Mouse (Mus musculus): ENCODE measurements around the gene Dhrs13. TPM values are rescaled to one million over a fixed set of nuclear protein-coding genes. Genes with fewer than 3 reads are reported as not detected.

Gene Dhrs13
- polyA plus RNA-seq, 1 experiment from 2014 or later: 17.9 TPM

- no peak for DNase-seq (ENCODE audit: low read depth, low spot score)
- in situ Hi-C loops (cut with MboI; ENCODE audit: low pct_unique_long_range_greater_than_20kb): no loop called here
- peak; percentile 91 for TF ChIP-seq CTCF (IDR thresholded peaks at IDR 0.05)
- ChIA-PET POLR2A (interaction anchor here (1.0 to 1.7 kb wide), 3 partner anchors 8 to 25 kb away, joined by 3 read pairs; no protein-coding TSS in a partner anchor), CTCF (interaction anchor here (0.7 to 3.4 kb wide), 13 partner anchors 8 to 139 kb away, joined by 3 to 41 read pairs (median 5); partner anchors contain the start of gene Dhrs13)
- H3K27me3 ChIP-seq: no peaks in the 10 kb centered on the region
- ATAC-seq: no peak
These were observed 12.4 kb upstream of the Dhrs13 start for GRCm38 (mm10) chr11:78019676-78020075.

- H3K27me3 ChIP-seq: no peaks in the 10 kb centered on the region
- ChIA-PET CTCF (interaction anchor here (0.9 to 1.5 kb wide), 2 partner anchors 12 to 13 kb away, joined by 3 to 5 read pairs; no protein-coding TSS in a partner anchor), POLR2A (interaction anchor here (0.5 kb wide), 1 partner anchor 38 kb away, joined by 5 read pairs; no protein-coding TSS in a partner anchor)
- TF ChIP-seq CTCF (IDR thresholded peaks at IDR 0.05): peak; percentile 67
- ATAC-seq (no peak), DNase-seq (ENCODE audit: low read depth, low spot score) (no peak)
- in situ Hi-C loops (cut with MboI; ENCODE audit: low pct_unique_long_range_greater_than_20kb): no loop called here
These were observed 8.5 kb upstream of the Dhrs13 start for GRCm38 (mm10) chr11:78023607-78024006.

GRCm38 (mm10) chr11:78029240-78029639, 2.8 kb upstream of the Dhrs13 start:
- in situ Hi-C loops (cut with MboI; ENCODE audit: low pct_unique_long_range_greater_than_20kb): no loop called here
- no peak for ATAC-seq
- H3K27me3 ChIP-seq: no peaks in the 10 kb centered on the region
- no peak for TF ChIP-seq CTCF (IDR thresholded peaks at IDR 0.05)
- CTCF ChIA-PET: interaction anchor here (3.4 kb wide), 1 partner anchor 9 kb away, joined by 14 read pairs; no protein-coding TSS in a partner anchor
- no peak for DNase-seq (ENCODE audit: low read depth, low spot score)
- POLR2A ChIA-PET: interaction anchor here (0.5 to 0.6 kb wide), 2 partner anchors 14 to 306 kb away, joined by 3 to 6 read pairs; no protein-coding TSS in a partner anchor

GRCm38 (mm10) chr11:78030600-78030999, 1.5 kb upstream of the Dhrs13 start:
- DNase-seq (ENCODE audit: low read depth, low spot score) (no peak), ATAC-seq (no peak)
- TF ChIP-seq CTCF (IDR thresholded peaks at IDR 0.05): no peak
- in situ Hi-C loops (cut with MboI; ENCODE audit: low pct_unique_long_range_greater_than_20kb): no loop called here
- ChIA-PET POLR2A (interaction anchor here (1.4 kb wide), 1 partner anchor 10 kb away, joined by 3 read pairs; no protein-coding TSS in a partner anchor), CTCF (interaction anchor here (3.4 kb wide), 1 partner anchor 11 kb away, joined by 14 read pairs; no protein-coding TSS in a partner anchor)
- no peaks in the 10 kb centered on the region for H3K27me3 ChIP-seq

GRCm38 (mm10) chr11:78031389-78031788, 691 bp upstream of the Dhrs13 start:
- TF ChIP-seq CTCF (IDR thresholded peaks at IDR 0.05): no peak
- H3K27me3 ChIP-seq: no peaks in the 10 kb centered on the region
- ChIA-PET CTCF (interaction anchor here (2.1 kb wide), 1 partner anchor 11 kb away, joined by 9 read pairs; no protein-coding TSS in a partner anchor), POLR2A (interaction anchor here (1.4 kb wide), 1 partner anchor 11 kb away, joined by 3 read pairs; no protein-coding TSS in a partner anchor)
- ATAC-seq: no peak
- in situ Hi-C loops (cut with MboI; ENCODE audit: low pct_unique_long_range_greater_than_20kb): no loop called here
- DNase-seq (ENCODE audit: low read depth, low spot score): no peak

- POLR2A ChIA-PET: interaction anchor here (0.6 to 1.6 kb wide), 4 partner anchors 18 to 72 kb away, joined by 3 to 5 read pairs (median 4); no protein-coding TSS in a partner anchor
- in situ Hi-C loops (cut with MboI; ENCODE audit: low pct_unique_long_range_greater_than_20kb): no loop called here
- TF ChIP-seq CTCF (IDR thresholded peaks at IDR 0.05): no peak
- no peaks in the 10 kb centered on the region for H3K27me3 ChIP-seq
- DNase-seq (ENCODE audit: low read depth, low spot score) (no peak), ATAC-seq (no peak)
- CTCF ChIA-PET: interaction anchor here (1.0 to 2.1 kb wide), 5 partner anchors 12 to 46 kb away, joined by 3 to 9 read pairs (median 5); no protein-coding TSS in a partner anchor
These were observed 722 bp downstream of the Dhrs13 start for GRCm38 (mm10) chr11:78032809-78033195.

GRCm38 (mm10) chr11:78033931-78034617, 2.0 kb downstream of the Dhrs13 start:
- POLR2A ChIA-PET: interaction anchor here (1.6 kb wide), 1 partner anchor 50 kb away, joined by 5 read pairs; no protein-coding TSS in a partner anchor
- CTCF ChIA-PET: interaction anchor here (1.5 to 1.9 kb wide), 2 partner anchors 10 to 14 kb away, joined by 3 to 8 read pairs; no protein-coding TSS in a partner anchor
- in situ Hi-C loops (cut with MboI; ENCODE audit: low pct_unique_long_range_greater_than_20kb): no loop called here

GRCm38 (mm10) chr11:78036791-78037190, 4.7 kb downstream of the Dhrs13 start:
- in situ Hi-C loops (cut with MboI; ENCODE audit: low pct_unique_long_range_greater_than_20kb): no loop called here
- TF ChIP-seq CTCF (IDR thresholded peaks at IDR 0.05): no peak
- ATAC-seq (no peak), DNase-seq (ENCODE audit: low read depth, low spot score) (no peak)
- no peaks in the 10 kb centered on the region for H3K27me3 ChIP-seq
- ChIA-PET POLR2A (interaction anchor here (1.0 kb wide), 1 partner anchor 10 kb away, joined by 3 read pairs; no protein-coding TSS in a partner anchor), CTCF (interaction anchor here (0.9 to 1.9 kb wide), 2 partner anchors 9 to 13 kb away, joined by 3 to 5 read pairs; no protein-coding TSS in a partner anchor)

More at GRCm38 (mm10) chr11:78033931-78034617, 2.0 kb downstream of the Dhrs13 start:
- no peaks in the 10 kb centered on the region for H3K27me3 ChIP-seq
- no peak for TF ChIP-seq CTCF (IDR thresholded peaks at IDR 0.05)
- DNase-seq (ENCODE audit: low read depth, low spot score) (no peak), ATAC-seq (no peak)

GRCm38 (mm10) chr11:78037831-78038752, 6.0 kb downstream of the Dhrs13 start, which contains the start of gene Flot2:
Flot2 (plus strand) TSS chr11:78037931.
- H3K27me3 ChIP-seq: no peaks in the 10 kb centered on the region
- in situ Hi-C loops (cut with MboI; ENCODE audit: low pct_unique_long_range_greater_than_20kb): no loop called here
- ChIA-PET CTCF (no interaction called here), POLR2A (interaction anchor here (0.8 to 1.9 kb wide), 3 partner anchors 9 to 54 kb away, joined by 4 to 8 read pairs (median 4); no protein-coding TSS in a partner anchor)
- ATAC-seq (peak; percentile 68), DNase-seq (ENCODE audit: low read depth, low spot score) (no peak)
- peak; percentile 41 for TF ChIP-seq CTCF (IDR thresholded peaks at IDR 0.05)

GRCm38 (mm10) chr11:78040878-78041277, 8.8 kb downstream of the Dhrs13 start:
- DNase-seq (ENCODE audit: low read depth, low spot score) (no peak), ATAC-seq (no peak)
- peak; percentile 55 for TF ChIP-seq CTCF (IDR thresholded peaks at IDR 0.05)
- no peaks in the 10 kb centered on the region for H3K27me3 ChIP-seq
- in situ Hi-C loops (cut with MboI; ENCODE audit: low pct_unique_long_range_greater_than_20kb): no loop called here
- ChIA-PET POLR2A (no interaction called here), CTCF (no interaction called here)
